Mouse (Mus musculus) cerebellum, adult 2 months (tissue): ENCODE results near the gene Itgb3.

ENCODE experiments used
- CTCF ChIP-seq: fragments of 200-500 bp; IDR thresholded peaks from 2 replicates; pipeline ENCODE4 v1.5.1; 2011; ENCODE audit warnings: low read depth, mild to moderate bottlenecking, control low read depth, low read length, moderate library complexity, borderline replicate concordance; ENCODE audit not compliant: insufficient read depth
- POLR2A ChIP-seq: fragments of 200-500 bp; IDR thresholded peaks from 2 replicates; pipeline ENCODE4 v1.6.1; 2011; ENCODE audit warnings: low read length, control low read depth, borderline replicate concordance; ENCODE audit not compliant: insufficient read depth

DNA sequence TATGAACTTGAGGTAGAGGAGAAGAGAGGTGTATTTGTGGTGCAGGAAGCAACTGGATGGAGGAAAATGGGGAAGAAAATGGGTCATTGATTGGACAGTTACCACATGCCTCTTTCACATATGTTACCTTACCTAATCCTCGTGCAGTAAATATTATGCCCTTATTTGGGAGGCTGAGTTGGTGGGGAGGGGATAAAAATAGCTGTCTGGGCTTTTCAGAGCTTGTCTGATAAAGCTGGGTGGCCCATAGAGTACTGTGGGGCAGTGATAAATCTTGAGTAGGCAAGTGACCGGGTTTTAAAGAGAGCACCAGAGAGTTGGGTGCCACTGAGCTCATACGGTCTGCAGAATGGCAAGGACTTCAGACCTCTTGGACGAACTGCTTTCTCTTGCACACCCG, 8.4 kb downstream of the Itgb3 start:
- TF ChIP-seq CTCF (no peak), POLR2A (no peak)
